Mouse (Mus musculus) lung, adult 2 months (tissue): ENCODE data around the gene Erh.

Experiments
- CTCF ChIP-seq: fragments of 200-500 bp; IDR thresholded peaks from 2 replicates; pipeline ENCODE4 v1.5.1; 2011; ENCODE audit warnings: mild to moderate bottlenecking, low read length, control low read depth; ENCODE audit not compliant: insufficient read depth
- POLR2A ChIP-seq: fragments of 200-500 bp; IDR thresholded peaks from 2 replicates; pipeline ENCODE4 v1.6.1; 2011; ENCODE audit warnings: low read depth, mild to moderate bottlenecking, control low read depth, low read length, borderline replicate concordance; ENCODE audit errors: extremely low read depth

- TF ChIP-seq CTCF (no peak), POLR2A (no peak)
Observed at GRCm38 (mm10) chr12:80693700-80694099, 49.6 kb upstream of the Erh start.
